Mouse (Mus musculus) neutrophil, adult 59 days (primary cell): ENCODE measurements around the gene 1700015G11Rik. TPM values are rescaled to one million over a fixed set of nuclear protein-coding genes. Genes with fewer than 3 reads are reported as not detected.

Source experiments
- total RNA-seq, 2 experiments: library from RNA; stranded (reverse); gene quantifications; 1 replicate in 1 of 2; 2 replicates in 1 of 2; pipeline ENCODE4 v1.2.4; 2023

1700015G11Rik gene
- total RNA-seq = not detected

GRCm38 (mm10) chr7:52015628-52016027, at the start of gene 1700015G11Rik:
Gene 1700015G11Rik, minus strand, starts transcription at chr7:52015728.

GRCm38 (mm10) chr7:52005511-52006295, 9.8 kb downstream of the 1700015G11Rik start, which contains the start of gene Svip:
Gene Svip, minus strand, starts transcription at chr7:52006018.

Other genes with a start within 250 kb of the 1700015G11Rik start
- gene Gas2, start 153.7 kb downstream of the 1700015G11Rik start, total RNA-seq = 1 to 10 TPM; 1.6 to 2.5 TPM
- 1 to 10 TPM; 4.1 to 4.5 TPM for gene Fancf, start 153.5 kb downstream of the 1700015G11Rik start, total RNA-seq
- 10 to 100 TPM; 18.6 to 25.6 TPM for gene Svip, start 9.7 kb downstream of the 1700015G11Rik start, total RNA-seq